Mouse (Mus musculus) cerebellum, adult 11-12 months (tissue): ENCODE data around the gene Bcl2l11.
"Not testable (repeated sequence)": the region's sequence is repeated elsewhere in the genome, so short reads cannot be mapped to it uniquely, and the experiment has no call there.

ENCODE experiments used
- DNase-seq: peaks from one replicate; pipeline ENCODE4 v3.0.0; 2022

Bcl2l11 gene

GRCm38 (mm10) chr2:128125635-128126470 lies at the start of gene Bcl2l11:
Gene Bcl2l11, plus strand, starts transcription at chr2:128126038.
- DNase-seq = peak; percentile 83

GRCm38 (mm10) chr2:128076936-128077335 lies 48.9 kb upstream of the Bcl2l11 start:
- no peak for DNase-seq

- no peak for DNase-seq
These were observed 47.0 kb upstream of the Bcl2l11 start for GRCm38 (mm10) chr2:128078859-128079258.

GRCm38 (mm10) chr2:128079316-128079715 lies 46.5 kb upstream of the Bcl2l11 start:
- no peak for DNase-seq

GRCm38 (mm10) chr2:128083844-128084243 lies 42.0 kb upstream of the Bcl2l11 start:
- DNase-seq = no peak

GRCm38 (mm10) chr2:128084607-128085006 lies 41.2 kb upstream of the Bcl2l11 start:
- DNase-seq = no peak

GRCm38 (mm10) chr2:128085481-128085880 lies 40.4 kb upstream of the Bcl2l11 start:
- DNase-seq = no peak

GRCm38 (mm10) chr2:128086301-128086886 lies 39.4 kb upstream of the Bcl2l11 start:
- DNase-seq = no peak

- DNase-seq = no peak
These were observed 38.8 kb upstream of the Bcl2l11 start for GRCm38 (mm10) chr2:128086996-128087526.

GRCm38 (mm10) chr2:128087798-128088545 lies 37.9 kb upstream of the Bcl2l11 start:
- no peak for DNase-seq

GRCm38 (mm10) chr2:128090283-128090885 lies 35.5 kb upstream of the Bcl2l11 start:
- DNase-seq = no peak

- no peak for DNase-seq
These were observed 34.1 kb upstream of the Bcl2l11 start for GRCm38 (mm10) chr2:128091431-128092369.

- DNase-seq = no peak
These were observed 33.4 kb upstream of the Bcl2l11 start for GRCm38 (mm10) chr2:128092451-128092850.

GRCm38 (mm10) chr2:128094196-128094595 lies 31.6 kb upstream of the Bcl2l11 start:
- no peak for DNase-seq

- DNase-seq = no peak
These were observed 31.2 kb upstream of the Bcl2l11 start for GRCm38 (mm10) chr2:128094602-128095001.

- no peak for DNase-seq
These were observed 30.6 kb upstream of the Bcl2l11 start for GRCm38 (mm10) chr2:128095270-128095669.

- no peak for DNase-seq
These were observed 29.8 kb upstream of the Bcl2l11 start for GRCm38 (mm10) chr2:128096070-128096469.

GRCm38 (mm10) chr2:128098118-128098517 lies 27.7 kb upstream of the Bcl2l11 start:
- DNase-seq = not testable (repeated sequence)

- no peak for DNase-seq
These were observed 23.8 kb upstream of the Bcl2l11 start for GRCm38 (mm10) chr2:128102086-128102485.

GRCm38 (mm10) chr2:128104815-128105214 lies 21.0 kb upstream of the Bcl2l11 start:
- no peak for DNase-seq

GRCm38 (mm10) chr2:128105651-128106050 lies 20.2 kb upstream of the Bcl2l11 start:
- no peak for DNase-seq

- DNase-seq = no peak
These were observed 14.3 kb upstream of the Bcl2l11 start for GRCm38 (mm10) chr2:128111537-128111936.
